Mouse (Mus musculus) gastrocnemius, postnatal 36 days (tissue): ENCODE data around the gene Cep97. TPM values are rescaled to one million over a fixed set of nuclear protein-coding genes. Genes with fewer than 3 reads are reported as not detected.

Source experiments
- total RNA-seq, 2 experiments: library from RNA; stranded (reverse); gene quantifications; 2 replicates each; pipeline ENCODE4 v1.2.3; 2021

Gene Cep97
- total RNA-seq, 2 experiments from 2014 or later = 4.4 to 5.1 TPM

Other genes starting within 250 kb of the Cep97 start
- gene Nfkbiz, start 96.0 kb downstream of the Cep97 start, total RNA-seq = 1 to 10 TPM in 1 of 2 experiments, under 1 TPM in 1; 0.76 to 1.4 TPM
- gene Nxpe3, start 39.6 kb downstream of the Cep97 start, total RNA-seq = under 1 TPM; 0.12 to 0.48 TPM
- 100 to 1,000 TPM; 498 to 600 TPM for gene Rpl24, start 31.4 kb upstream of the Cep97 start, total RNA-seq
- gene Zbtb11, start 39.0 kb upstream of the Cep97 start, total RNA-seq = 1 to 10 TPM; 9.1 to 9.6 TPM
- gene Pcnp, start 94.9 kb upstream of the Cep97 start, total RNA-seq = 10 to 100 TPM; 44.4 to 51.0 TPM
- 1 to 10 TPM; 7.3 to 9.9 TPM for gene Trmt10c, start 103.0 kb upstream of the Cep97 start, total RNA-seq
- gene Senp7, start 113.5 kb upstream of the Cep97 start, total RNA-seq = 10 to 100 TPM; 10.4 to 11.3 TPM